Mouse (Mus musculus): ENCODE measurements around the gene Ppm1a.
A peak's percentile ranks its signal among the peaks of the same experiment; 100 is the strongest.
"Not testable (repeated sequence)": the region's sequence is repeated elsewhere in the genome, so short reads cannot be mapped to it uniquely, and the experiment has no call there.

The Ppm1a gene

GRCm38 (mm10) chr12:72761649-72762261 lies 4.5 kb downstream of the Ppm1a start:
- DNase-seq: peak; percentile 45 to 61

- DNase-seq: no peak
Observed at GRCm38 (mm10) chr12:72762502-72762901, 5.2 kb downstream of the Ppm1a start.

GRCm38 (mm10) chr12:72763156-72763555 lies 5.9 kb downstream of the Ppm1a start:
- no peak for DNase-seq

GRCm38 (mm10) chr12:72767809-72768208 lies 10.6 kb downstream of the Ppm1a start:
- DNase-seq: no peak

GRCm38 (mm10) chr12:72768230-72768629 lies 11.0 kb downstream of the Ppm1a start:
- no peak for DNase-seq

- no peak for DNase-seq
Observed at GRCm38 (mm10) chr12:72769546-72770230, 12.4 kb downstream of the Ppm1a start.

- no peak for DNase-seq
Observed at GRCm38 (mm10) chr12:72771153-72771552, 13.9 kb downstream of the Ppm1a start.

- DNase-seq: no peak
Observed at GRCm38 (mm10) chr12:72771711-72772110, 14.5 kb downstream of the Ppm1a start.

- no peak for DNase-seq
Observed at GRCm38 (mm10) chr12:72773921-72774320, 16.7 kb downstream of the Ppm1a start.

- DNase-seq: no peak
Observed at GRCm38 (mm10) chr12:72777244-72777643, 20.0 kb downstream of the Ppm1a start.

GRCm38 (mm10) chr12:72780136-72780535 lies 22.9 kb downstream of the Ppm1a start:
- no peak for DNase-seq

GRCm38 (mm10) chr12:72782786-72783185 lies 25.5 kb downstream of the Ppm1a start:
- DNase-seq: not testable (repeated sequence)

GRCm38 (mm10) chr12:72785183-72785930 lies 28.1 kb downstream of the Ppm1a start:
- DNase-seq: no peak

GRCm38 (mm10) chr12:72786551-72786950 lies 29.3 kb downstream of the Ppm1a start:
- DNase-seq: no peak

- DNase-seq: no peak
Observed at GRCm38 (mm10) chr12:72786986-72787385, 29.7 kb downstream of the Ppm1a start.

- no peak for DNase-seq
Observed at GRCm38 (mm10) chr12:72790538-72790937, 33.3 kb downstream of the Ppm1a start.

GRCm38 (mm10) chr12:72792320-72793091 lies 35.3 kb downstream of the Ppm1a start:
- DNase-seq: no peak

- no peak for DNase-seq
Observed at GRCm38 (mm10) chr12:72793983-72794382, 36.7 kb downstream of the Ppm1a start.

- no peak for DNase-seq
Observed at GRCm38 (mm10) chr12:72809798-72810197, 52.5 kb downstream of the Ppm1a start.

GRCm38 (mm10) chr12:72811588-72811987 lies 54.3 kb downstream of the Ppm1a start:
- no peak for DNase-seq

GRCm38 (mm10) chr12:72820940-72821431 lies 63.7 kb downstream of the Ppm1a start:
- DNase-seq: peak in 1 of 2 experiments; percentile 21

- DNase-seq: no peak
Observed at GRCm38 (mm10) chr12:72821589-72821988, 64.3 kb downstream of the Ppm1a start.

GRCm38 (mm10) chr12:72825656-72826055 lies 68.4 kb downstream of the Ppm1a start:
- DNase-seq: no peak
